Mouse (Mus musculus): ENCODE measurements around the gene Ccdc137.
A peak's percentile ranks its signal among the peaks of the same experiment; 100 is the strongest.

Ccdc137 gene

DNA sequence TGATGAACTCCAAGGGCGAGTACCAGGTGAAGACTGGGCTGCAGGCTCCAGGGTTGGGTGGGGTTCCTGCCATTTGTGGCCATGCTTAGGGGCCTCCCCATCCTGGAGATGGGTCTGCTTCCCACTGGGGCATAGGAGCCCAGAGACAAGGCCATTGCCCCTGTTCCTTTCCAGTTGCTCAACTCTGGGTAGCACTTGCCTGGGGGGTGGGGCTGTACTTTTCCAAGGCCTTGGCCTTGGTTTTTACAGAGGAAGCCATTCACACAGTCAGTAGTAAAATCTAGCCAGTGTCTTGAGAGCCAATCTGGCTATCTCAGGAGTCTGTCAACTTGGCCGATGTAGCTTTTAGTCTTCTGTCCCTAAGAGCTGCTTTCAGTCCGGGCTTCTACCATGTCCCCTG, 39.5 kb downstream of the Ccdc137 start:
- no peak for ATAC-seq (ENCODE audit: insufficient number of reproducible peaks, low FRiP score, low TSS enrichment)

DNA sequence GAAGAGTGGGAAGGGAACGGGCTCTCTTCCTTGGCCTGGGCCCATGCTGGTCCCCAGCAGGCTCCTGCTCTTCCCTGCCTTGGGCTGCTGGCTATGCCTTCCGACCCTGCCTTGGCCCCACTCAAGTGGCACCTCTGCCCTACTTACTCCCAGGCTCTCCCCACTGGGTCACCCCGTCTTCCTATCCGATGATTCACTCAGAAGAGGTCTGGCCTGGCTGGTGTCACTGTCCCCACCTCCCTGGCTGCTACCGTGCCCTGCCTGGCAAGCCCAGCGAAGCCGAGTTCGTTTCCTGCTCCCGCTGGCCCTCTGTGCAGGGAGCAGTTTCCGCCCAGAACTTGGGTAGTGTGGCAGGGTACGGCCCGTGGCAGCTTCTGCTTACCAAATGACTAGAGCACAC, 40.3 kb downstream of the Ccdc137 start:
- ATAC-seq (ENCODE audit: insufficient number of reproducible peaks, low FRiP score, low TSS enrichment) = no peak

DNA sequence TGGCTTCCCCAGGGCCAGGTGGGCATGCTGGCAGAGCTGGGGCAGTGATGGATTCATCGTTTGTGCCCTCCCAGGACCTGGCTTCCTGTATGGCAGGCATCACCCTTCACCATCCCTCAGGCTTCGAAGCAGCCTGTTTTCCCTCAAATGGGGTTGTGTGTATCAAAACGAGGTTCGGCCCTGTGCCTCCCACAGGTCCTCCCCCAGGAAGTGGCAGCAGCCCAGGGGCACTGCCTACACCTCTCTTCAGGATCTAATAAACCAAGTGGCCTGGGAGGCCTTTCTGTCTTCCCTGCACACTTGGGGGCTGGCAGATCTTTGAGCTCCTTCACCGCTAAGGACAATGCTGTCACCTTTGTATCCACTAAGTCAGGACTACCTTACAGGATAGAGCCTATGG, 41.0 kb downstream of the Ccdc137 start:
- no peak for ATAC-seq (ENCODE audit: insufficient number of reproducible peaks, low FRiP score, low TSS enrichment)

GRCm38 (mm10) chr11:120499894-120500293, 42.0 kb downstream of the Ccdc137 start:
- ATAC-seq (ENCODE audit: insufficient number of reproducible peaks, low FRiP score, low TSS enrichment) = no peak

- ATAC-seq (ENCODE audit: insufficient number of reproducible peaks, low FRiP score, low TSS enrichment) = no peak
Measured at GRCm38 (mm10) chr11:120500357-120500756, 42.4 kb downstream of the Ccdc137 start.

DNA sequence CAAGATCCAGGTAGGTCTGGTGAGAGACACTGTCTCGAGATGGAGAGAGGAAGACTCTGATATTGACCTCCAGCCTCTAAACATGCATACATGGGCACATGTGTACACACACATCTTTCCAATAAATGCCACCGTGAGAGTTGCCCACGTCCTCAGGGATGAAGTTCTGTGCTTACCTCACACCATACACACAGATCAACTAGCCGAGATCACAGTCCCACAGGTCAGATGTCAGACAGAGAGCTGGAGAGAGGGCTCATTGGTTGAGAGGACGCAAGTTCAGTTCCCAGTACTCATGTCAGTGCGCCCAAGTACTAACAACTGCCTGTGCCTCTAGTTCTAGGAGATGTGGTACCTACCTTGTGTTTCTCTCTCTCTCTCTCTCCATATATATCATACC, 43.1 kb downstream of the Ccdc137 start:
- ATAC-seq (ENCODE audit: insufficient number of reproducible peaks, low FRiP score, low TSS enrichment) = no peak

- no peak for ATAC-seq (ENCODE audit: insufficient number of reproducible peaks, low FRiP score, low TSS enrichment)
Measured at GRCm38 (mm10) chr11:120501701-120502100, 43.8 kb downstream of the Ccdc137 start.

DNA sequence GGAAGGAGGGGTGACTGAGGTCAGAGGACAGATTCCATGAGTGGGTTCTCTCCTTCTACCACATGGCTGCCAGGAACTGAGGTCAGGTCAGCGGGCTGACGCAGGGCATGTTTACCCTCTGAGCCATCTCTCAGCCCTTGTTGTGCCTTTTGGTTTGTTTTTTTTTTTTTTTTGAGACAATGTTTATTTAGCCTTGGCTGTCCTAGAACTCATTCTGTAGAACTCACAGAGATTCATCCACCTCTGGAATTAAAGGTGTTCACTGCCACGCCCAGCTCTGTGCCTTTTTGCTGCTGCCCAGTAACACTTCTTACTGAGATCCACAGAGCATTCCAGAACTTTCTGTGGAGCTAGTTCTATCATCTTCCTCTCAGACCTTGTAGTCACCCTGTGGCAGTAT, 47.7 kb downstream of the Ccdc137 start:
- ATAC-seq (ENCODE audit: insufficient number of reproducible peaks, low FRiP score, low TSS enrichment) = no peak

DNA sequence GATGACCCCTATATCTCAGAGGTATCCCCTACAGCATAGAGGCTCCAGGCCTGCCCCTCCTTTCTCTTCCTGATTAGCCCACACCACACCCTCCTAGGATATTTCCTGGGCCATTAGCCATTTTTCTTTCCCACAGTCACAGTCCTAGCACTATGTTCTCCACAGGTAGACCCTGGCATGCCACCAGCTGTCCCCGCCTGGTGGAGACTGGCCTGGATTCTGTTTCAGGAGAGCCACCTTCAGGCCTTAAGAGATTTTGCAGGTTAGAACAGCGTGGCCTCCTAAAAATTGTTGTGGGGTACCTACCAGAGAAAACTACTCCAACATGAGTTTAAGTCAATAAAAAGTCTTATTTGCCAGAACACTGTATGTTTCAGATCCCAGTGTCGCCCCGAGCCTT, 49.0 kb downstream of the Ccdc137 start:
- no peak; the same call in 1 of the 2 replicates for ATAC-seq (ENCODE audit: insufficient number of reproducible peaks, low FRiP score, low TSS enrichment)

- no peak for ATAC-seq (ENCODE audit: insufficient number of reproducible peaks, low FRiP score, low TSS enrichment)
Measured at GRCm38 (mm10) chr11:120507611-120508289, 49.8 kb downstream of the Ccdc137 start.

- ATAC-seq (ENCODE audit: insufficient number of reproducible peaks, low FRiP score, low TSS enrichment) = no peak
Measured at GRCm38 (mm10) chr11:120508290-120508870, 50.5 kb downstream of the Ccdc137 start.

DNA sequence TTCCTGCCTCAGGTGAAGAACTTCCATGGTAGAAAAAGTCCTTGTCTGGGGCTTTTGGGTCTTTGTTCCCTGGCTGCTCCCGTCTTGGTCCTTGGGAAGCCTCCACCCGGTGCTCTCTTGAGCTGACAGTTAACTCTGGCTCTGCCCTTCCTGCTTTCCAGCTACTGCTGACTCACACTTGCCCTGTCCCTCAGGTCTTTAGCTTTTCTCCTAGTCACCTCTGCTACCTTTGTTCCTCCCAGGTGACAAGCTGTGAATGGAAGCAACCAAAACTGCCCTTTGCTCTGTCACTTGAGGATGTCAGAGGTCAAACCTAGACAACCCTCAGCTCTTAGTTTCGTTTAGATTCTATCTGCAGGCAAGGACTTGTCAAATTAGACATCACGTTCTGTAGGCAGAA, 52.0 kb downstream of the Ccdc137 start:
- ATAC-seq (ENCODE audit: insufficient number of reproducible peaks, low FRiP score, low TSS enrichment) = no peak

GRCm38 (mm10) chr11:120510375-120511030, 52.6 kb downstream of the Ccdc137 start:
- no peak for ATAC-seq (ENCODE audit: insufficient number of reproducible peaks, low FRiP score, low TSS enrichment)

GRCm38 (mm10) chr11:120512790-120513453, 55.0 kb downstream of the Ccdc137 start:
- ATAC-seq (ENCODE audit: insufficient number of reproducible peaks, low FRiP score, low TSS enrichment) = peak; percentile 56; the same call in 1 of the 2 replicates

All from cerebellum, adult (tissue).